Mouse (Mus musculus): ENCODE measurements around the gene Ppil1.

GRCm38 (mm10) chr17:29244912-29245311, 19.1 kb downstream of the Ppil1 start:
- TF ChIP-seq POLR2A (IDR thresholded peaks at IDR 0.05; ENCODE audit: insufficient read depth, low read depth, low read length) (no peak), EP300 (IDR thresholded peaks at IDR 0.05; ENCODE audit: insufficient read depth, low read depth, low read length) (no peak)
